Mouse (Mus musculus) embryonic facial prominence, embryonic 14.5 days (tissue): ENCODE measurements around the gene Tbc1d13. TPM values are rescaled to one million over a fixed set of nuclear protein-coding genes. Genes with fewer than 3 reads are reported as not detected.
"Not testable (repeated sequence)": the region's sequence is repeated elsewhere in the genome, so short reads cannot be mapped to it uniquely, and the experiment has no call there.

Experiments used
- ATAC-seq: fragments of 200-750 bp; cut with Nextera tagmentation; 2 replicates; pipeline ENCODE4 v1.8.0; 2017; ENCODE audit warnings: low read depth, moderate number of reproducible peaks, moderate TSS enrichment
- DNase-seq: peaks from one replicate; pipeline ENCODE4 v3.0.0-alpha.2; 2015; ENCODE audit warnings: low spot score
- H3K27ac ChIP-seq: fragments of 300-500 bp; sonication (generic); replicated peaks from 2 replicates; pipeline ENCODE4 v1.5.1; 2014; ENCODE audit warnings: low read depth, mild to moderate bottlenecking, low read length, moderate library complexity
- H3K27me3 ChIP-seq: fragments of 300-500 bp; sonication (generic); replicated peaks from 2 replicates; pipeline ENCODE4 v1.6.1; 2014; ENCODE audit warnings: low read length; ENCODE audit not compliant: control insufficient read depth, insufficient read depth
- H3K36me3 ChIP-seq: fragments of 300-500 bp; sonication (generic); 2 replicates; pipeline ENCODE4 v1.6.1; 2014; ENCODE audit warnings: low read length, mixed read lengths; ENCODE audit not compliant: control insufficient read depth, insufficient read depth
- H3K4me1 ChIP-seq: fragments of 300-500 bp; sonication (generic); 2 replicates; pipeline ENCODE4 v1.6.1; 2014; ENCODE audit warnings: antibody characterized with exemption, low read length; ENCODE audit not compliant: control insufficient read depth, insufficient read depth
- H3K4me2 ChIP-seq: fragments of 300-500 bp; sonication (generic); 2 replicates; pipeline ENCODE4 v1.6.1; 2014; ENCODE audit warnings: low read depth, mild to moderate bottlenecking, low read length, moderate library complexity, mixed read lengths
- H3K4me3 ChIP-seq: fragments of 300-500 bp; sonication (generic); 2 replicates; pipeline ENCODE4 v1.5.1; 2014; ENCODE audit warnings: low read depth, mild to moderate bottlenecking, low read length
- H3K9ac ChIP-seq: fragments of 300-500 bp; sonication (generic); 2 replicates; pipeline ENCODE4 v1.6.1; 2014; ENCODE audit warnings: low read depth, mild to moderate bottlenecking, low read length, moderate library complexity, mixed read lengths
- H3K9me3 ChIP-seq: fragments of 300-500 bp; sonication (generic); 2 replicates; pipeline ENCODE4 v1.6.1; 2016; ENCODE audit warnings: low read length; ENCODE audit not compliant: control insufficient read depth
- WGBS: fragments of 180-500 bp; shearing (Covaris S2); extraction: QIAGEN DNeasy Blood & Tissue Kit; methylation state at CpG from one replicate; pipeline ENCODE4 v1.1.7; 2014; 5-methylcytosine and 5-hydroxymethylcytosine counted together
- polyA plus RNA-seq: library from polyadenylated mRNA; unstranded; fragments of >200 nt; fragmentation: Nextera tagmentation; extraction: Ambion mirVana; gene quantifications from 2 replicates; pipeline ENCODE4 v1.2.1, GENCODE M21; 2014

Tbc1d13 gene
- polyA plus RNA-seq, 1 experiment from 2014 or later: 10.5 TPM

DNA sequence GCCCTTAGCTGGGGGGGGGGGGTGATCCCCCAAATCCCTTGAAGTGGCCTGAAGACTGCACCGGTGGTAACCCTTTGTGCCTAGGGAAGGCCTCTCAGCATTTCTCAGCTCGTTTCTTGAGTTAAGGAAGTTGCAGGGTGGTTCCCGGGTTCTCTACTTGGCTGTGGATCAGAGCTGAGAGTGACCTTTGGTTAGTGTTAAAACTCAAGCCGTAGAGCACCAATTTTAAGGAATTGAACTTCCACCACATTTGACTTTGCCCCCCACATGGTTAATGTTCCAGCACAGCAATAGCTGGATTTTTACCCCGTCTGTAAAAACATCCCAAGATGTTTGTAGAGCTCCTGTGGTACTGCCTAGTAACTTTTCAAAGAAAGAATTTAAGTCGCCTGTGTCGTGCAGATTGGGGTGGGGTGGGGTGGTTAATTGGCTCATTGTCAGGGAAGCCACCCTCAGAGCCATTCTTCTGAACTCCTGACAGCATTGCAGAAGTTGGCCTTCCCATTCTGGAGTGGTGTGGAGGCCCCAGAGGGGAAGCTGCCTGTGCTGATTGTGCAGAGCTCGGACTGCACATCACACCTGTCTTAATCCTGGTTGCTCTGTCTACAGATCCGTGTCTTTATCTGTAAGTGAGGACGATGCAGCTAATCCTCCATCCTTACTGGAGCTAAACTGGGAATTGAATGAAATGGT is 1.5 kb downstream of the Tbc1d13 start:
- Histone ChIP-seq H3K9ac (peak overlapping the region; percentile 78), H3K27me3 (no peaks in the 10 kb centered on the region), H3K4me2 (peak overlapping the region; percentile 68), H3K27ac (peak overlapping the region; percentile 33; the same call in 1 of the 2 replicates), H3K4me3 (peak overlapping the region; percentile 70), H3K9me3 (no peaks in the 10 kb centered on the region), H3K4me1 (peaks cover 20% of the 10 kb centered on the region), H3K36me3 (peaks cover 44% of the 10 kb centered on the region)
- ATAC-seq (no peak), DNase-seq (no peak)
- WGBS: 70% methylated on average over 10 of the region's 10 CpGs

DNA sequence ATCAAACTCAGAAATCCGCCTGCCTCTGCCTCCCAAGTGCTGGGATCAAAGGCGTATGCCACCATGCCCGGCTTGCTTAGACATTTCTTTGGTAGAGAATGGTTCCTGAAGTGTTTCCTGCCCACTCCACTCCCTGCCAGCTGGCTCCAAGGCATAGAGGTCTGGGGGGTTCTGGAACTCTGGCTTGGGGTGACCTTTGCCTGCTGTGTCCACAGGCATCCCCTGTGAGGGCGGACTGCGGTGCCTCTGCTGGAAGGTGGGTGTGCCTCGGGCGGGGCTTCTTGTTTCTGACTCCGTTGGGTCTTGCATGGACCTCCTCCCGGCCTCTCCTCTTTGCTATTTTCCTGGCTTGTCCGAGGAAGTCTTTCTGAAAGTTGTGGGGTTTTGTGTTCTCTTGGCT is 2.9 kb downstream of the Tbc1d13 start:
- Histone ChIP-seq H3K4me2 (no peak overlapping the region), H3K9me3 (no peaks in the 10 kb centered on the region), H3K36me3 (peaks cover 58% of the 10 kb centered on the region), H3K27me3 (no peaks in the 10 kb centered on the region), H3K4me3 (no peak overlapping the region), H3K4me1 (peaks cover 20% of the 10 kb centered on the region), H3K9ac (no peak overlapping the region), H3K27ac (no peak overlapping the region)
- no peak for DNase-seq
- 90% methylated on average over 10 of the region's 10 CpGs for WGBS
- no peak for ATAC-seq

DNA sequence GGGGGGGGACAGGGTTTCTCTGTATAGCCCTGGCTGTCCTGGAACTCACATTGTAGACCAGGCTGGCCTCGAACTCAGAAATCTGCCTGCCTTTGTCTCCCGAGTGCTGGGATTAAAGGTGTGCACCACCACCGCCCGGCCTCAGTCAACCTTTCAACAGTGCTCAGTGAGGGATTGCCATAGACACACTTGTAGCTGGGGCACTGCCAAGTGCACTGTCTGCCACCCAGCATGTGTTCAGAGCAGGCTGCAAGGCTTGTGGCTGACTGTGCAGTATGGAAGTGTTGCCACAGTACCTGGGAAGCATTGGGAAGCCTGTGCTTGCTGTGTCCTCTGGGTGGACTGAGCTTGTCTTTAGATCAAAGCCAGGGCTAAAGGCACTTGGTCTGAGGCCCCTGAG is 6.5 kb downstream of the Tbc1d13 start:
- not testable (repeated sequence) for H3K9ac ChIP-seq, H3K4me2 ChIP-seq, ATAC-seq, H3K27me3 ChIP-seq, H3K27ac ChIP-seq, DNase-seq, H3K4me3 ChIP-seq, H3K9me3 ChIP-seq, H3K4me1 ChIP-seq
- peaks cover 92% of the 10 kb centered on the region for H3K36me3 ChIP-seq
- WGBS: 92% methylated on average over 4 of the region's 4 CpGs

DNA sequence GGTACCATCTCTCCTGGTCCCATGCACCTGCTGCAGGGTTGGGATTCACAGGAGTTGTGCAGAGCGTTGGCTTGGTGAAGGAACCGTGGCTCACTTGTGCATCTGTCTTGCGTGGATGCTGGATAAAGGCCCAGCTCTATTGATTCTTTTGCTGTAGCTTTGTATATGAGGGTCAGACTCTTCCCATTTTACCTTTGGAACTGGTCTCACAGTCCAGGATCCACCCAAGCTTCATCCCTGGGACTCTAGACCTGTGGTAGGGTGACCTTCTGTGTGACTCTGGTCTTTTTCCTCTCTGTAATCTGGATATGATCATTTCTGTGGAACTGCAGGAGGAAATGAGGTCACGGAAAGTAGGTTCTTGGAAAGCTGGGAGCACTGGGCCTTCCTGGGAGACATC is 10.9 kb downstream of the Tbc1d13 start:
- H3K36me3 ChIP-seq: peaks cover 93% of the 10 kb centered on the region
- DNase-seq: no peak

DNA sequence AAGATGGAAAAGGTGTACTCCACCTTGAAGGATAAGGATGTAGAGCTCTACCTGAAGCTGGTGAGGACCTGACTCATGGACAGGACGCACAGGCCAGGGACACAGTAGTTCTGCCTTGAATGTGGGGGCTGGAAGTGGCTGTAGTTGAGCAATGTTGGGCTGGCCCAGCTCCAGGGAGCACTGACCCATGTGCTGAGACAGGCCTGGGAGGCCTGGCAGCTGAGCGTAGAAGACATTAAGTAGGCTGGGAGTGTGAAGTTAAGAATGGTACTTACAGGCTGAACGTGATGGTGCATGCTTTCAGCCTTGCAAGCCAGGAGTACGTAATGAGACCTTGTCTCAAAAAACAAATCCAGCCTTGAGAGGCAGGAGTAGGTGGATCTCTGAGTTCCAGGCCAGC is 13.9 kb downstream of the Tbc1d13 start:
- 93% methylated on average over 4 of the region's 4 CpGs for WGBS
- H3K4me1 ChIP-seq: no peaks in the 10 kb centered on the region
- DNase-seq (no peak), ATAC-seq (no peak)
- H3K27me3 ChIP-seq: no peaks in the 10 kb centered on the region
- peaks cover 87% of the 10 kb centered on the region for H3K36me3 ChIP-seq
- H3K9ac ChIP-seq: no peak overlapping the region
- no peaks in the 10 kb centered on the region for H3K9me3 ChIP-seq
- H3K4me2 ChIP-seq: no peak overlapping the region
- no peak overlapping the region for H3K4me3 ChIP-seq
- H3K27ac ChIP-seq: no peak overlapping the region

More for the DNA sequence above, 10.9 kb downstream of the Tbc1d13 start:
- Histone ChIP-seq H3K9me3 (no peaks in the 10 kb centered on the region), H3K27ac (no peak overlapping the region), H3K4me2 (no peak overlapping the region), H3K9ac (no peak overlapping the region), H3K27me3 (no peaks in the 10 kb centered on the region), H3K4me1 (no peaks in the 10 kb centered on the region), H3K4me3 (no peak overlapping the region)
- WGBS: 97% methylated on average over 4 of the region's 4 CpGs
- ATAC-seq: no peak

DNA sequence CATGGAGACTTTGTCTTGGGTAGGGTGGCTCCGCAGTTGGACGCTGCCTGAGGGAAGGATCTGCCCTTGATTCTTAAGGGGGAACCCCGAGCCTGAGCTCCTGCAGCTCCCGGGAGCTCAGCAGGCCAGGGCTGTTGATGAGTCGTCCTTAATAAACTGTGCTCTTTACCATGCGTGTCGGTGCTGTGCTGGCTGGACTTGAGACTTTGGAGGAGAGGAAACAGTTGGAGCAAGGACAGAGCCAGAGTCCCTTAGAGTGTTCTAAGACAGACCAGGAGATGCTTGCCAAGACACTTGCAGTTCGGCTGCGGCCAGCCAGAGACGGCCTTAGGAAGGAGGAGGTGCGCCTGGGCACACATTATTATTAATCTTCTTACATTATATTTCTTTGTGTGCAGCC is 18.3 kb downstream of the Tbc1d13 start:
- H3K4me2 ChIP-seq: no peak overlapping the region
- H3K4me1 ChIP-seq: no peaks in the 10 kb centered on the region
- H3K4me3 ChIP-seq: no peak overlapping the region
- H3K9me3 ChIP-seq: no peaks in the 10 kb centered on the region
- no peak overlapping the region for H3K9ac ChIP-seq
- DNase-seq: no peak
- WGBS: 81% methylated on average over 11 of the region's 11 CpGs
- ATAC-seq: no peak
- H3K27me3 ChIP-seq: no peaks in the 10 kb centered on the region
- H3K36me3 ChIP-seq: peaks cover 49% of the 10 kb centered on the region
- H3K27ac ChIP-seq: no peak overlapping the region

DNA sequence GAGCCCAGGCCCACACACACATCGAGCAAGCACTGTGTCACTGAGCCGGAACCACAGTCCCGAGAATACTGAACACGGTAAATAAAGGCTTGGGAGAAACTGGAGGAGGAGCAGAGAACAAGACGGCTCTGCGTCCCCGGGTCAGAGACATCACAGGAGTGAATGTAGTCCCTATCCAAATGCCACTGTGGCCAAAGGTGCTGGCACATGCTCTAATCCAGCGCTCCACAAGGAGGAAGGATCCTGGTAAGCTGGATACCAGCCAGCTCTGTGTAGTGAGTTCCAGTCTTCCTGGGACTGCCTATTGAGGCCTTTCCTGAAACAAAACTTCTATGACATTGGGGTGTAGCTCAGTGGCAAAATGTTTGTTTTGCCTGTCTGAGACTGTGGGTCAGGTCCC is 19.1 kb downstream of the Tbc1d13 start:
- H3K4me1 ChIP-seq: no peaks in the 10 kb centered on the region
- WGBS: 78% methylated on average over 8 of the region's 8 CpGs

DNA sequence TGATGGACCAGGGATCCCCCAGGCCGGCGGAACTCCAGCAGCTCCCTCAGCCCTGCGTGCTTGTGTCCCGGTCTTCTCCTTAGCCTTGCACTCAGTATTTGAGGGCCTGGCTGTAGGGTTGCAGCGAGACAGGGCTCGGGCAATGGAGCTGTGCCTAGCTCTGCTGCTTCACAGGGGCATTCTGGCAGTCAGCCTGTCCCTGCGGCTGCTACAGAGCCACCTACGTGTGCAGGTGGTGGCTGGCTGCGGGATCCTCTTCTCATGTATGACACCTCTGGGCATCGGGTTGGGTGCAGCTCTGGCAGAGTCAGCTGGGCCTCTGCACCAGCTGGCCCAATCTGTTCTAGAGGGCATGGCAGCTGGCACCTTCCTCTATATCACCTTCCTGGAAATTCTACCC is 26.3 kb downstream of the Tbc1d13 start:
- not testable (repeated sequence) for H3K27ac ChIP-seq, H3K27me3 ChIP-seq, H3K9me3 ChIP-seq, H3K4me2 ChIP-seq, H3K4me3 ChIP-seq, ATAC-seq, DNase-seq, H3K9ac ChIP-seq, H3K4me1 ChIP-seq, H3K36me3 ChIP-seq
- WGBS: 88% methylated on average over 4 of the region's 10 CpGs

More for the DNA sequence above, 19.1 kb downstream of the Tbc1d13 start:
- Histone ChIP-seq H3K4me3 (no peak overlapping the region), H3K4me2 (no peak overlapping the region), H3K36me3 (peaks cover 41% of the 10 kb centered on the region), H3K9me3 (no peaks in the 10 kb centered on the region), H3K9ac (no peak overlapping the region), H3K27ac (no peak overlapping the region), H3K27me3 (no peaks in the 10 kb centered on the region)
- no peak for ATAC-seq
- DNase-seq: no peak

DNA sequence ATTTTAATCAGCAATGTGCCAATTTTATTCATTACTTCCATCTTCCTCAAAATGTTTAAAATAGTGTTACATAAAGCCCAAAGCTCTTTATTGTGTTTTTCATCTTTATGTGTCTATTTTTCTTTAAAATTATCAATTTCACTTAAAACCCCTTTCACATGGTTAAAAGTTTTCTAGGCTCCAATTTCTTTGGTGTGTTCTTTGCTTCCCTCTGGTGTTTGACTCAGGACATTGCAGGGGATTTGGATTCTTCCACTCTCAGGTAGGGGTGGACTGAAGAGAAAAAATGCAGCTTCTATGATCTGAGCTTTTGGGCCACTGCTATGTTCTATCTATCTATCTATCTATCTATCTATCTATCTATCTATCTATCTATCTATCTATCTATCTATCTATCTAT is 28.3 kb downstream of the Tbc1d13 start:
- Histone ChIP-seq H3K36me3 (no peaks in the 10 kb centered on the region), H3K9me3 (peaks cover 12% of the 10 kb centered on the region), H3K27me3 (no peaks in the 10 kb centered on the region), H3K4me3 (no peak overlapping the region), H3K27ac (no peak overlapping the region), H3K4me1 (no peaks in the 10 kb centered on the region), H3K4me2 (no peak overlapping the region), H3K9ac (no peak overlapping the region)
- ATAC-seq: no peak
- DNase-seq: peak; percentile 38
